Mouse (Mus musculus): ENCODE results near the gene Aunip. TPM values are rescaled to one million over a fixed set of nuclear protein-coding genes. Genes with fewer than 3 reads are reported as not detected.

The Aunip gene
- polyA plus RNA-seq, 1 experiment = 2.3 TPM

GRCm38 (mm10) chr4:134543261-134543660 is 32.5 kb downstream of the Aunip start:
- Histone ChIP-seq H3K36me3 (ENCODE audit: control insufficient read depth, insufficient read depth) (peaks cover 11% of the 10 kb centered on the region), H3K79me2 (ENCODE audit: control insufficient read depth, insufficient read depth) (no peaks in the 10 kb centered on the region), H3ac (ENCODE audit: control insufficient read depth, insufficient read length) (no peak overlapping the region), H3K27me3 (ENCODE audit: control insufficient read depth, insufficient read depth, insufficient read length) (no peaks in the 10 kb centered on the region), H3K4me2 (ENCODE audit: low read depth) (no peak overlapping the region), H3K4me3 (no peak overlapping the region)
- no peak for TF ChIP-seq POLR2A (IDR thresholded peaks at IDR 0.05; ENCODE audit: insufficient read length, low read depth)
- no peak for TF ChIP-seq TCF3 (IDR thresholded peaks at IDR 0.05; ENCODE audit: insufficient read length, low read depth)
- TF ChIP-seq SRF (IDR thresholded peaks at IDR 0.05; ENCODE audit: control insufficient read depth, insufficient read length, low read depth) = no peak
- TF ChIP-seq TCF12 (IDR thresholded peaks at IDR 0.05; ENCODE audit: insufficient read depth, poor library complexity, severe bottlenecking) = no peak
- TF ChIP-seq POLR2AphosphoS2 (IDR thresholded peaks at IDR 0.05; ENCODE audit: insufficient read length, low read depth) = no peak
- TF ChIP-seq USF1 (IDR thresholded peaks at IDR 0.05; ENCODE audit: low read depth) = no peak
- TF ChIP-seq CEBPB (IDR thresholded peaks at IDR 0.05; ENCODE audit: insufficient read depth, poor library complexity, severe bottlenecking) = no peak
- no peak for TF ChIP-seq MAX (IDR thresholded peaks at IDR 0.05; ENCODE audit: low read depth)
- no peak for TF ChIP-seq MYOG (IDR thresholded peaks at IDR 0.05; ENCODE audit: control insufficient read depth in 1 of 3, insufficient read depth in 1 of 3, insufficient read length in 2 of 3, low read depth in 2 of 3)
- no peak for TF ChIP-seq E2F4 (IDR thresholded peaks at IDR 0.05; ENCODE audit: insufficient read depth)
- no peak for TF ChIP-seq MYOD1 (IDR thresholded peaks at IDR 0.05; ENCODE audit: control insufficient read depth in 1 of 3, insufficient read length in 2 of 3, low read depth in 2 of 3)
- no peak for TF ChIP-seq REST (IDR thresholded peaks at IDR 0.05; ENCODE audit: insufficient read depth, insufficient read length)

- Histone ChIP-seq H3K27me3 (ENCODE audit: control insufficient read depth, insufficient read depth, insufficient read length) (no peaks in the 10 kb centered on the region), H3K4me3 (no peak overlapping the region), H3K4me2 (ENCODE audit: low read depth) (no peak overlapping the region), H3K36me3 (ENCODE audit: control insufficient read depth, insufficient read depth) (peaks cover 11% of the 10 kb centered on the region), H3K79me2 (ENCODE audit: control insufficient read depth, insufficient read depth) (peaks cover 13% of the 10 kb centered on the region), H3ac (ENCODE audit: control insufficient read depth, insufficient read length) (no peak overlapping the region)
- no peak for TF ChIP-seq SRF (IDR thresholded peaks at IDR 0.05; ENCODE audit: control insufficient read depth, insufficient read length, low read depth)
Observed at GRCm38 (mm10) chr4:134546814-134547705, 36.3 kb downstream of the Aunip start.

GRCm38 (mm10) chr4:134548169-134548938 is 37.6 kb downstream of the Aunip start:
- H3K4me2 ChIP-seq (ENCODE audit: low read depth) = no peak overlapping the region
- no peaks in the 10 kb centered on the region for H3K27me3 ChIP-seq (ENCODE audit: control insufficient read depth, insufficient read depth, insufficient read length)
- peaks cover 13% of the 10 kb centered on the region for H3K79me2 ChIP-seq (ENCODE audit: control insufficient read depth, insufficient read depth)
- no peak for TF ChIP-seq POLR2A (IDR thresholded peaks at IDR 0.05; ENCODE audit: insufficient read length, low read depth)
- no peak for TF ChIP-seq E2F4 (IDR thresholded peaks at IDR 0.05; ENCODE audit: insufficient read depth)
- TF ChIP-seq REST (IDR thresholded peaks at IDR 0.05; ENCODE audit: insufficient read depth, insufficient read length) = no peak
- TF ChIP-seq TCF3 (IDR thresholded peaks at IDR 0.05; ENCODE audit: insufficient read length, low read depth) = no peak
- TF ChIP-seq SRF (IDR thresholded peaks at IDR 0.05; ENCODE audit: control insufficient read depth, insufficient read length, low read depth) = no peak
- TF ChIP-seq MAX (IDR thresholded peaks at IDR 0.05; ENCODE audit: low read depth) = no peak
- TF ChIP-seq MYOG (IDR thresholded peaks at IDR 0.05; ENCODE audit: control insufficient read depth in 1 of 3, insufficient read depth in 1 of 3, insufficient read length in 2 of 3, low read depth in 2 of 3) = no peak
- H3ac ChIP-seq (ENCODE audit: control insufficient read depth, insufficient read length) = no peak overlapping the region
- H3K4me3 ChIP-seq = no peak overlapping the region
- no peaks in the 10 kb centered on the region for H3K36me3 ChIP-seq (ENCODE audit: control insufficient read depth, insufficient read depth)

GRCm38 (mm10) chr4:134549899-134550298 is 39.1 kb downstream of the Aunip start:
- H3K36me3 ChIP-seq (ENCODE audit: control insufficient read depth, insufficient read depth) = no peaks in the 10 kb centered on the region
- no peaks in the 10 kb centered on the region for H3K27me3 ChIP-seq (ENCODE audit: control insufficient read depth, insufficient read depth, insufficient read length)
- no peak overlapping the region for H3K4me2 ChIP-seq (ENCODE audit: low read depth)
- no peak overlapping the region for H3ac ChIP-seq (ENCODE audit: control insufficient read depth, insufficient read length)
- TF ChIP-seq USF1 (IDR thresholded peaks at IDR 0.05; ENCODE audit: low read depth) (no peak), MYOG (IDR thresholded peaks at IDR 0.05; ENCODE audit: control insufficient read depth in 1 of 3, insufficient read depth in 1 of 3, insufficient read length in 2 of 3, low read depth in 2 of 3) (no peak), MYOD1 (IDR thresholded peaks at IDR 0.05; ENCODE audit: control insufficient read depth in 1 of 3, insufficient read length in 2 of 3, low read depth in 2 of 3) (no peak), TCF12 (IDR thresholded peaks at IDR 0.05; ENCODE audit: insufficient read depth, poor library complexity, severe bottlenecking) (no peak), SRF (IDR thresholded peaks at IDR 0.05; ENCODE audit: control insufficient read depth, insufficient read length, low read depth) (no peak), POLR2A (IDR thresholded peaks at IDR 0.05; ENCODE audit: insufficient read length, low read depth) (no peak), CEBPB (IDR thresholded peaks at IDR 0.05; ENCODE audit: insufficient read depth, poor library complexity, severe bottlenecking) (no peak), REST (IDR thresholded peaks at IDR 0.05; ENCODE audit: insufficient read depth, insufficient read length) (no peak), MAX (IDR thresholded peaks at IDR 0.05; ENCODE audit: low read depth) (no peak), POLR2AphosphoS2 (IDR thresholded peaks at IDR 0.05; ENCODE audit: insufficient read length, low read depth) (no peak), TCF3 (IDR thresholded peaks at IDR 0.05; ENCODE audit: insufficient read length, low read depth) (no peak), E2F4 (IDR thresholded peaks at IDR 0.05; ENCODE audit: insufficient read depth) (no peak)
- no peak overlapping the region for H3K4me3 ChIP-seq
- peaks cover 13% of the 10 kb centered on the region for H3K79me2 ChIP-seq (ENCODE audit: control insufficient read depth, insufficient read depth)

Data from myocyte (in vitro differentiated cells).